Mouse (Mus musculus) heart, embryonic 14.5 days (tissue): ENCODE data around the gene Jmjd4. TPM values are rescaled to one million over a fixed set of nuclear protein-coding genes. Genes with fewer than 3 reads are reported as not detected.

Experiments used
- ATAC-seq: fragments of 200-750 bp; cut with Nextera tagmentation; 2 replicates; pipeline ENCODE4 v1.8.0; 2017; ENCODE audit warnings: low read depth, moderate TSS enrichment; ENCODE audit not compliant: insufficient number of reproducible peaks, insufficient read depth, low FRiP score
- H3K27ac ChIP-seq, 2 experiments: fragments of 200-500 bp in 1 of 2; fragments of 300-500 bp in 1 of 2; sonication (generic) in 1 of 2; replicated peaks in 1 of 2; 2 replicates each; pipeline ENCODE4 v1.5.1; 2012 to 2014; ENCODE audit warnings: low read depth in 2 of 2, low read length in 2 of 2, control low read depth in 1 of 2, mild to moderate bottlenecking in 1 of 2, mixed read lengths in 1 of 2; ENCODE audit not compliant: control insufficient read depth in 1 of 2, insufficient read depth in 1 of 2
- H3K27me3 ChIP-seq: fragments of 300-500 bp; sonication (generic); 2 replicates; pipeline ENCODE4 v1.6.1; 2014; ENCODE audit warnings: mild to moderate bottlenecking, low read length, control low read depth; ENCODE audit not compliant: control insufficient read depth, insufficient read depth
- H3K36me3 ChIP-seq: fragments of 300-500 bp; sonication (generic); 2 replicates; pipeline ENCODE4 v1.6.1; 2014; ENCODE audit warnings: mild to moderate bottlenecking, control low read depth, low read length, mixed read lengths; ENCODE audit not compliant: control insufficient read depth, insufficient read depth
- H3K4me1 ChIP-seq, 2 experiments: fragments of 200-500 bp in 1 of 2; fragments of 300-500 bp in 1 of 2; sonication (generic) in 1 of 2; 2 replicates each; pipeline ENCODE4 v1.6.1; 2012 to 2014; ENCODE audit warnings: low read length in 2 of 2, control low read depth in 1 of 2, mixed read lengths in 1 of 2; ENCODE audit not compliant: control insufficient read depth in 2 of 2, insufficient read depth in 2 of 2
- H3K4me2 ChIP-seq: fragments of 300-500 bp; sonication (generic); 2 replicates; pipeline ENCODE4 v1.6.1; 2014; ENCODE audit warnings: mild to moderate bottlenecking, low read length
- H3K4me3 ChIP-seq, 2 experiments: fragments of 200-500 bp in 1 of 2; fragments of 300-500 bp in 1 of 2; sonication (generic) in 1 of 2; 2 replicates each; pipeline ENCODE4 v1.5.1; 2012 to 2014; ENCODE audit warnings: low read length in 2 of 2, mild to moderate bottlenecking in 2 of 2, control low read depth in 1 of 2, low read depth in 1 of 2, moderate library complexity in 1 of 2; ENCODE audit not compliant: control insufficient read depth in 1 of 2, insufficient read depth in 1 of 2
- H3K9ac ChIP-seq: fragments of 300-500 bp; sonication (generic); 2 replicates; pipeline ENCODE4 v1.6.1; 2014; ENCODE audit warnings: mild to moderate bottlenecking, low read length
- H3K9me3 ChIP-seq: fragments of 300-500 bp; sonication (generic); 2 replicates; pipeline ENCODE4 v1.6.1; 2016; ENCODE audit warnings: low read length, control low read depth; ENCODE audit not compliant: control insufficient read depth
- WGBS: fragments of 180-500 bp; shearing (Covaris S2); extraction: QIAGEN DNeasy Blood & Tissue Kit; methylation state at CpG from one replicate; pipeline ENCODE4 v1.1.7; 2014; 5-methylcytosine and 5-hydroxymethylcytosine counted together
- polyA plus RNA-seq: library from polyadenylated mRNA; unstranded; fragments of >200 nt; fragmentation: Nextera tagmentation; extraction: Ambion mirVana; gene quantifications from 2 replicates; pipeline ENCODE4 v1.2.1, GENCODE M21; 2014

Jmjd4 gene
- 10.8 and 11.4 TPM in 2 replicates for polyA plus RNA-seq

DNA sequence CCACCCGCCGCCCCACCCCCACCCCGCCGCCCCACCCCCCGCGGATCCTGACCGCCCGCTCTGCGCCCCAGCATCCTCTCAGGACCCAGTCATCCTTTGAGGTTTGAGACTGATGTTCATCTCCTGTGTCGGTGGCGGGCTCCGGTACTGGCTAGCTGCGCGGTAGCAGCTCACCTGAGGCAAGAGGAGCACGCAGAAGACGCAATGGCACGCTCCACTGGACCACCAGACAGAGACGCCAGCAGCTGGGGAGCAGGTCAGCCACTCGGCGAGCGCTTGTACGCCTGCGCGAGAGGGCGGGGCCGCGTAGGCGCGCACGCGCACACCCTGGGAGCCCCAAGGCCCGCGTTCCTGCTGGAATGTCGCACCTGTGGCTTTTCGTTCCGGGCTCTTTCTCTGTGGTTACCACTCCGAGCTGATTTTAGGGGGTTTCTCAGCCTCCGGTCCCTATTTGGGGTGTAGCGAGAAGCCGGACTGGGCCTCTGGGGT is at the start of gene Jmjd4:
TSS of gene Jmjd4 (plus strand) at position 305 of the 489 bp plus-strand sequence.
- no peaks in the 10 kb centered on the region for H3K27me3 ChIP-seq
- no peaks in the 10 kb centered on the region for H3K9me3 ChIP-seq
- peaks cover 41% of the 10 kb centered on the region for H3K36me3 ChIP-seq
- peak within 1 kb of the TSS; percentile 71 to 86 for H3K4me3 ChIP-seq
- H3K27ac ChIP-seq = peak within 1 kb of the TSS; percentile 50 to 80
- peak within 1 kb of the TSS; percentile 92 for H3K9ac ChIP-seq
- under 1% methylated on average over 33 of the region's 40 CpGs for WGBS
- H3K4me1 ChIP-seq = peaks cover 7 to 15% of the 10 kb centered on the region in 2 experiments; a peak in 3 of 4 replicates
- peak within 1 kb of the TSS; percentile 94 for H3K4me2 ChIP-seq
- ATAC-seq = peak; percentile 86

GRCm38 (mm10) chr11:59400876-59401275 is 49.0 kb upstream of the Jmjd4 start:
- no peak overlapping the region for H3K9ac ChIP-seq
- ATAC-seq = no peak
- WGBS = 80% methylated on average over 2 of the region's 2 CpGs
- peaks cover 8 to 14% of the 10 kb centered on the region in 2 experiments for H3K4me1 ChIP-seq
- peaks cover 24% of the 10 kb centered on the region; the same call in 1 of the 2 replicates for H3K36me3 ChIP-seq
- H3K27me3 ChIP-seq = no peaks in the 10 kb centered on the region
- H3K4me2 ChIP-seq = no peak overlapping the region
- H3K4me3 ChIP-seq = no peak overlapping the region
- no peak overlapping the region for H3K27ac ChIP-seq
- no peaks in the 10 kb centered on the region for H3K9me3 ChIP-seq

DNA sequence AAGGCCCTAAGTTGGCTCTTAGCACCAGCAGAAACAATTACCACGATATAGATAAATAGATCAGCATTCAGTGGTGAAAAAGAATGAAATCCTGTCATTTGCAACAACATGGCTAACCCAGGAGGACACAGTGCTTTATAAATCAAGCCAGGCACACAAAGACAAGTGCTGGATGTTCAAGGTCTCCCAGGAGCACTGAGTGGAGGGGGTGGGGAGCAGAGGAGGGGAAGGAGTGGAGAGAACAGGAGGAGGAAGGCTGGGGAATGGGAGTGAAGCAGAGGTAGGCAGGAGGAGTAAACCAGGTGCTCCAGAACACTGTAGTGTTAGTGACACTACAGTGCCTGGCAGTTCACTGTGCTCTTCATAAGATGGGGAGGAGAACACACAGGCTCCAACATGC is 44.1 kb upstream of the Jmjd4 start:
- no peak overlapping the region for H3K9ac ChIP-seq
- no peaks in the 10 kb centered on the region for H3K27me3 ChIP-seq
- no peak for ATAC-seq
- no peaks in the 10 kb centered on the region for H3K9me3 ChIP-seq
- peaks cover 61% of the 10 kb centered on the region for H3K36me3 ChIP-seq
- WGBS = 82% methylated on average over 1 of the region's 1 CpGs
- no peak overlapping the region for H3K4me2 ChIP-seq
- H3K4me3 ChIP-seq = no peak overlapping the region
- H3K27ac ChIP-seq = no peak overlapping the region
- H3K4me1 ChIP-seq = no peaks in the 10 kb centered on the region

DNA sequence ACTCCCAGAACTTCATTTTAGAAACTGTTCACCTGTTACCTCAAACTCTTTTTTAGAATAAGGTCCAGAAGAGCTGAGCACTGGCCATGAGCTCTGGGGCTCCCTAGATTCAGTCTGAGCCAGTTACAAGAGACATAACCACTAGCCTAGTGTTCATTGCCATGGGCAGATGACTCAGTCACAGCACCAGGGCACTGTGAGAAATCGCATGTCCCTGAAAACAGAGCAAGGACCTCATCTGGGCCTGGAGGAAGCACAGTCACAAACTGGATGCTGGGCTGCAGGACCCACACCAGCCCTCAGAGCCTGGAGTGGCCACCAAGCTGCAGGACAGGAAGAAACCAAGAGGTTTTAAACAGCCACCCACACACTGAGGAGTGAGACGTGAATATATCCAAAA is 39.0 kb upstream of the Jmjd4 start:
- H3K4me1 ChIP-seq = peaks cover 7 to 18% of the 10 kb centered on the region in 2 experiments
- no peak overlapping the region for H3K4me3 ChIP-seq
- no peaks in the 10 kb centered on the region for H3K27me3 ChIP-seq
- no peaks in the 10 kb centered on the region for H3K9me3 ChIP-seq
- H3K4me2 ChIP-seq = no peak overlapping the region
- no peak overlapping the region for H3K27ac ChIP-seq
- no peak for ATAC-seq
- no peak overlapping the region for H3K9ac ChIP-seq
- H3K36me3 ChIP-seq = peaks cover 45% of the 10 kb centered on the region
- WGBS = 81% methylated on average over 2 of the region's 2 CpGs

- WGBS = 39% methylated on average over 6 of the region's 6 CpGs
- H3K36me3 ChIP-seq = peaks cover 37% of the 10 kb centered on the region
- ATAC-seq = no peak
Measured at GRCm38 (mm10) chr11:59412058-59412457, 37.8 kb upstream of the Jmjd4 start.

GRCm38 (mm10) chr11:59412999-59413863 is 36.6 kb upstream of the Jmjd4 start:
- Histone ChIP-seq H3K36me3 (peaks cover 32% of the 10 kb centered on the region; the same call in 1 of the 2 replicates), H3K4me1 (peaks cover 7 to 18% of the 10 kb centered on the region in 2 experiments), H3K4me2 (no peak overlapping the region), H3K9me3 (no peaks in the 10 kb centered on the region), H3K9ac (no peak overlapping the region), H3K4me3 (no peak overlapping the region), H3K27me3 (no peaks in the 10 kb centered on the region), H3K27ac (no peak overlapping the region)
- 68% methylated on average over 13 of the region's 13 CpGs for WGBS
- ATAC-seq = no peak

More at GRCm38 (mm10) chr11:59412058-59412457, 37.8 kb upstream of the Jmjd4 start:
- H3K9ac ChIP-seq = no peak overlapping the region
- H3K27ac ChIP-seq = no peak overlapping the region
- no peaks in the 10 kb centered on the region for H3K27me3 ChIP-seq
- no peak overlapping the region for H3K4me3 ChIP-seq
- no peak overlapping the region for H3K4me2 ChIP-seq
- no peaks in the 10 kb centered on the region for H3K9me3 ChIP-seq
- peaks cover 7 to 18% of the 10 kb centered on the region in 2 experiments for H3K4me1 ChIP-seq

- no peaks in the 10 kb centered on the region for H3K27me3 ChIP-seq
- WGBS = 83% methylated on average over 5 of the region's 5 CpGs
- no peak overlapping the region for H3K9ac ChIP-seq
- H3K4me3 ChIP-seq = no peak overlapping the region
- no peaks in the 10 kb centered on the region for H3K9me3 ChIP-seq
- peaks cover 58% of the 10 kb centered on the region for H3K36me3 ChIP-seq
- peaks cover 0 to 7% of the 10 kb centered on the region in 2 experiments; a peak in 3 of 4 replicates for H3K4me1 ChIP-seq
- H3K27ac ChIP-seq = no peak overlapping the region
- no peak for ATAC-seq
- no peak overlapping the region for H3K4me2 ChIP-seq
Measured at GRCm38 (mm10) chr11:59418708-59419107, 31.1 kb upstream of the Jmjd4 start.
